Mouse (Mus musculus): ENCODE measurements around the gene Gm14180. TPM values are rescaled to one million over a fixed set of nuclear protein-coding genes. Genes with fewer than 3 reads are reported as not detected.

Gene Gm14180
- total RNA-seq (2023; ENCODE audit: inconsistent age), result not detected in 4 replicates

GRCm38 (mm10) chr11:99734190-99734589 lies at the start of gene Gm14180:
Gene Gm14180, minus strand, starts transcription at chr11:99734290.

GRCm38 (mm10) chr11:99780604-99781003 lies 46.5 kb upstream of the Gm14180 start, which contains the start of gene Krtap4-8:
Gene Krtap4-8, minus strand, starts transcription at chr11:99780704.

GRCm38 (mm10) chr11:99772813-99773212 lies 38.7 kb upstream of the Gm14180 start, which contains the start of gene Gm11595:
Gene Gm11595, minus strand, starts transcription at chr11:99772913.

GRCm38 (mm10) chr11:99690463-99690862 lies 43.6 kb downstream of the Gm14180 start, which contains the start of gene Gm14190:
Gene Gm14190, minus strand, starts transcription at chr11:99690740.

Other genes with a start within 250 kb of the Gm14180 start
- gene Krt23, start 241.2 kb downstream of the Gm14180 start, total RNA-seq (2023; ENCODE audit: inconsistent age), result not detected in 4 replicates
- not detected in 4 replicates for gene Krt39, start 213.0 kb downstream of the Gm14180 start, total RNA-seq (2023; ENCODE audit: inconsistent age)
- gene Krt40, start 191.1 kb downstream of the Gm14180 start, total RNA-seq (2023; ENCODE audit: inconsistent age), result not detected in 4 replicates
- not detected in 4 replicates for gene Krtap3-3, start 183.4 kb downstream of the Gm14180 start, total RNA-seq (2023; ENCODE audit: inconsistent age)
- not detected in 4 replicates for gene Krtap3-2, start 177.4 kb downstream of the Gm14180 start, total RNA-seq (2023; ENCODE audit: inconsistent age)
- gene Gm11939, start 174.8 kb downstream of the Gm14180 start, total RNA-seq (2023; ENCODE audit: inconsistent age), result not detected in 4 replicates
- not detected in 4 replicates for gene Krtap3-1, start 167.7 kb downstream of the Gm14180 start, total RNA-seq (2023; ENCODE audit: inconsistent age)
- not detected in 4 replicates for gene Krtap1-5, start 153.3 kb downstream of the Gm14180 start, total RNA-seq (2023; ENCODE audit: inconsistent age)
- not detected in 4 replicates for gene Krtap1-4, start 150.6 kb downstream of the Gm14180 start, total RNA-seq (2023; ENCODE audit: inconsistent age)
- not detected in 4 replicates for gene Krtap1-3, start 143.0 kb downstream of the Gm14180 start, total RNA-seq (2023; ENCODE audit: inconsistent age)
- gene Krtap9-3, start 136.2 kb downstream of the Gm14180 start, total RNA-seq (2023; ENCODE audit: inconsistent age), result not detected in 4 replicates
- not detected in 4 replicates for gene Gm11938, start 131.0 kb downstream of the Gm14180 start, total RNA-seq (2023; ENCODE audit: inconsistent age)
- gene Gm11937, start 124.1 kb downstream of the Gm14180 start, total RNA-seq (2023; ENCODE audit: inconsistent age), result not detected in 4 replicates
- not detected in 4 replicates for gene Krtap2-4, start 119.4 kb downstream of the Gm14180 start, total RNA-seq (2023; ENCODE audit: inconsistent age)
- gene Gm11562, start 113.9 kb downstream of the Gm14180 start, total RNA-seq (2023; ENCODE audit: inconsistent age), result not detected in 4 replicates
- not detected in 4 replicates for gene Krtap4-1, start 106.1 kb downstream of the Gm14180 start, total RNA-seq (2023; ENCODE audit: inconsistent age)
- not detected in 4 replicates for gene Krtap4-2, start 99.2 kb downstream of the Gm14180 start, total RNA-seq (2023; ENCODE audit: inconsistent age)
- gene Krtap4-7, start 90.2 kb downstream of the Gm14180 start, total RNA-seq (2023; ENCODE audit: inconsistent age), result not detected in 4 replicates
- not detected in 4 replicates for gene Gm11555, start 84.1 kb downstream of the Gm14180 start, total RNA-seq (2023; ENCODE audit: inconsistent age)
- not detected in 4 replicates for gene Gm11563, start 75.3 kb downstream of the Gm14180 start, total RNA-seq (2023; ENCODE audit: inconsistent age)
- not detected in 4 replicates for gene Krtap4-6, start 68.3 kb downstream of the Gm14180 start, total RNA-seq (2023; ENCODE audit: inconsistent age)
- gene Gm14190, start 43.5 kb downstream of the Gm14180 start, total RNA-seq (2023; ENCODE audit: inconsistent age), result not detected in 4 replicates
- gene Gm11595, start 38.6 kb upstream of the Gm14180 start, total RNA-seq (2023; ENCODE audit: inconsistent age), result not detected in 4 replicates
- not detected in 4 replicates for gene Krtap4-8, start 46.4 kb upstream of the Gm14180 start, total RNA-seq (2023; ENCODE audit: inconsistent age)
- not detected in 4 replicates for gene Krtap4-9, start 50.9 kb upstream of the Gm14180 start, total RNA-seq (2023; ENCODE audit: inconsistent age)
- gene Gm11596, start 59.2 kb upstream of the Gm14180 start, total RNA-seq (2023; ENCODE audit: inconsistent age), result not detected in 4 replicates
- not detected in 4 replicates for gene Gm11569, start 64.6 kb upstream of the Gm14180 start, total RNA-seq (2023; ENCODE audit: inconsistent age)
- not detected in 4 replicates for gene Gm11554, start 70.2 kb upstream of the Gm14180 start, total RNA-seq (2023; ENCODE audit: inconsistent age)
- not detected in 4 replicates for gene Krtap4-13, start 75.6 kb upstream of the Gm14180 start, total RNA-seq (2023; ENCODE audit: inconsistent age)
- gene Gm11564, start 81.4 kb upstream of the Gm14180 start, total RNA-seq (2023; ENCODE audit: inconsistent age), result not detected in 4 replicates
- gene 2300003K06Rik, start 103.8 kb upstream of the Gm14180 start, total RNA-seq (2023; ENCODE audit: inconsistent age), result not detected in 4 replicates
- not detected in 4 replicates for gene Krtap4-16, start 117.3 kb upstream of the Gm14180 start, total RNA-seq (2023; ENCODE audit: inconsistent age)
- not detected in 4 replicates for gene Gm11568, start 123.6 kb upstream of the Gm14180 start, total RNA-seq (2023; ENCODE audit: inconsistent age)
- gene Gm11559, start 130.2 kb upstream of the Gm14180 start, total RNA-seq (2023; ENCODE audit: inconsistent age), result not detected in 4 replicates
- gene Krtap9-1, start 139.1 kb upstream of the Gm14180 start, total RNA-seq (2023; ENCODE audit: inconsistent age), result not detected in 4 replicates
- gene Gm11567, start 144.9 kb upstream of the Gm14180 start, total RNA-seq (2023; ENCODE audit: inconsistent age), result not detected in 4 replicates
- gene Krtap31-1, start 173.6 kb upstream of the Gm14180 start, total RNA-seq (2023; ENCODE audit: inconsistent age), result not detected in 4 replicates
- not detected in 4 replicates for gene Gm11565, start 180.5 kb upstream of the Gm14180 start, total RNA-seq (2023; ENCODE audit: inconsistent age)
- not detected in 4 replicates for gene Krtap31-2, start 202.0 kb upstream of the Gm14180 start, total RNA-seq (2023; ENCODE audit: inconsistent age)
- gene Krtap9-5, start 214.2 kb upstream of the Gm14180 start, total RNA-seq (2023; ENCODE audit: inconsistent age), result not detected in 4 replicates
- not detected in 4 replicates for gene Krtap29-1, start 244.8 kb upstream of the Gm14180 start, total RNA-seq (2023; ENCODE audit: inconsistent age)

Data from B cell, adult (primary cell).